Mouse (Mus musculus): Measurements from ENCODE around the gene Fbxo21. TPM values are rescaled to one million over a fixed set of nuclear protein-coding genes. Genes with fewer than 3 reads are reported as not detected.

Fbxo21 gene
- polyA plus RNA-seq, 1 experiment = 51.1 TPM

GRCm38 (mm10) chr5:118002059-118002458 lies 25.5 kb downstream of the Fbxo21 start:
- Histone ChIP-seq H3K4me3 (ENCODE audit: control insufficient read depth, low read depth, low read length) (peak overlapping the region; percentile 8; the same call in 1 of the 2 replicates), H3K4me1 (ENCODE audit: control insufficient read depth, insufficient read depth, low read length) (no peaks in the 10 kb centered on the region), H3K27ac (ENCODE audit: control insufficient read depth, insufficient read depth, low read depth, low read length) (no peak overlapping the region), H3K27me3 (ENCODE audit: control insufficient read depth, insufficient read depth, low read length) (no peaks in the 10 kb centered on the region), H3K36me3 (ENCODE audit: control insufficient read depth, insufficient read depth, low read length) (no peaks in the 10 kb centered on the region)
- peak; percentile 81; the same call in 1 of the 2 replicates for TF ChIP-seq CTCF (IDR thresholded peaks at IDR 0.05; ENCODE audit: control insufficient read depth, insufficient read depth, insufficient replicate concordance, low read depth, low read length)
- TF ChIP-seq POLR2A (IDR thresholded peaks at IDR 0.05; ENCODE audit: control insufficient read depth, low read depth, low read length) = no peak

GRCm38 (mm10) chr5:118004619-118005018 lies 28.1 kb downstream of the Fbxo21 start:
- no peak overlapping the region for H3K4me3 ChIP-seq (ENCODE audit: control insufficient read depth, low read depth, low read length)
- H3K27me3 ChIP-seq (ENCODE audit: control insufficient read depth, insufficient read depth, low read length) = no peaks in the 10 kb centered on the region
- H3K27ac ChIP-seq (ENCODE audit: control insufficient read depth, insufficient read depth, low read depth, low read length) = no peak overlapping the region
- H3K4me1 ChIP-seq (ENCODE audit: control insufficient read depth, insufficient read depth, low read length) = no peaks in the 10 kb centered on the region
- no peak for TF ChIP-seq POLR2A (IDR thresholded peaks at IDR 0.05; ENCODE audit: control insufficient read depth, low read depth, low read length)
- TF ChIP-seq CTCF (IDR thresholded peaks at IDR 0.05; ENCODE audit: control insufficient read depth, insufficient read depth, insufficient replicate concordance, low read depth, low read length) = peak; percentile 84
- H3K36me3 ChIP-seq (ENCODE audit: control insufficient read depth, insufficient read depth, low read length) = no peaks in the 10 kb centered on the region

- TF ChIP-seq CTCF (IDR thresholded peaks at IDR 0.05; ENCODE audit: control insufficient read depth, insufficient read depth, insufficient replicate concordance, low read depth, low read length) = no peak
- TF ChIP-seq POLR2A (IDR thresholded peaks at IDR 0.05; ENCODE audit: control insufficient read depth, low read depth, low read length) = no peak
- H3K36me3 ChIP-seq (ENCODE audit: control insufficient read depth, insufficient read depth, low read length) = no peaks in the 10 kb centered on the region
Observed at GRCm38 (mm10) chr5:118005728-118006127, 29.2 kb downstream of the Fbxo21 start.

GRCm38 (mm10) chr5:118008344-118008743 lies 31.8 kb downstream of the Fbxo21 start:
- TF ChIP-seq CTCF (IDR thresholded peaks at IDR 0.05; ENCODE audit: control insufficient read depth, insufficient read depth, insufficient replicate concordance, low read depth, low read length) (no peak), POLR2A (IDR thresholded peaks at IDR 0.05; ENCODE audit: control insufficient read depth, low read depth, low read length) (no peak)
- H3K36me3 ChIP-seq (ENCODE audit: control insufficient read depth, insufficient read depth, low read length) = no peaks in the 10 kb centered on the region

More at GRCm38 (mm10) chr5:118005728-118006127, 29.2 kb downstream of the Fbxo21 start:
- H3K4me1 ChIP-seq (ENCODE audit: control insufficient read depth, insufficient read depth, low read length) = no peaks in the 10 kb centered on the region
- H3K27me3 ChIP-seq (ENCODE audit: control insufficient read depth, insufficient read depth, low read length) = no peaks in the 10 kb centered on the region
- no peak overlapping the region for H3K4me3 ChIP-seq (ENCODE audit: control insufficient read depth, low read depth, low read length)
- no peak overlapping the region for H3K27ac ChIP-seq (ENCODE audit: control insufficient read depth, insufficient read depth, low read depth, low read length)

GRCm38 (mm10) chr5:118010872-118011271 lies 34.3 kb downstream of the Fbxo21 start:
- TF ChIP-seq CTCF (IDR thresholded peaks at IDR 0.05; ENCODE audit: control insufficient read depth, insufficient read depth, insufficient replicate concordance, low read depth, low read length) (no peak), POLR2A (IDR thresholded peaks at IDR 0.05; ENCODE audit: control insufficient read depth, low read depth, low read length) (no peak)
- Histone ChIP-seq H3K4me1 (ENCODE audit: control insufficient read depth, insufficient read depth, low read length) (peaks cover 4% of the 10 kb centered on the region), H3K4me3 (ENCODE audit: control insufficient read depth, low read depth, low read length) (no peak overlapping the region), H3K27ac (ENCODE audit: control insufficient read depth, insufficient read depth, low read depth, low read length) (no peak overlapping the region), H3K27me3 (ENCODE audit: control insufficient read depth, insufficient read depth, low read length) (no peaks in the 10 kb centered on the region), H3K36me3 (ENCODE audit: control insufficient read depth, insufficient read depth, low read length) (no peaks in the 10 kb centered on the region)

More at GRCm38 (mm10) chr5:118008344-118008743, 31.8 kb downstream of the Fbxo21 start:
- Histone ChIP-seq H3K27me3 (ENCODE audit: control insufficient read depth, insufficient read depth, low read length) (no peaks in the 10 kb centered on the region), H3K4me1 (ENCODE audit: control insufficient read depth, insufficient read depth, low read length) (peaks cover 4% of the 10 kb centered on the region), H3K4me3 (ENCODE audit: control insufficient read depth, low read depth, low read length) (no peak overlapping the region), H3K27ac (ENCODE audit: control insufficient read depth, insufficient read depth, low read depth, low read length) (no peak overlapping the region)

- TF ChIP-seq CTCF (IDR thresholded peaks at IDR 0.05; ENCODE audit: control insufficient read depth, insufficient read depth, insufficient replicate concordance, low read depth, low read length) (no peak), POLR2A (IDR thresholded peaks at IDR 0.05; ENCODE audit: control insufficient read depth, low read depth, low read length) (no peak)
- H3K4me3 ChIP-seq (ENCODE audit: control insufficient read depth, low read depth, low read length) = no peak overlapping the region
- no peaks in the 10 kb centered on the region for H3K36me3 ChIP-seq (ENCODE audit: control insufficient read depth, insufficient read depth, low read length)
- no peaks in the 10 kb centered on the region for H3K27me3 ChIP-seq (ENCODE audit: control insufficient read depth, insufficient read depth, low read length)
- peaks cover 4% of the 10 kb centered on the region for H3K4me1 ChIP-seq (ENCODE audit: control insufficient read depth, insufficient read depth, low read length)
- H3K27ac ChIP-seq (ENCODE audit: control insufficient read depth, insufficient read depth, low read depth, low read length) = no peak overlapping the region
Observed at GRCm38 (mm10) chr5:118011796-118012195, 35.3 kb downstream of the Fbxo21 start.

GRCm38 (mm10) chr5:118015028-118015427 lies 38.5 kb downstream of the Fbxo21 start:
- Histone ChIP-seq H3K4me3 (ENCODE audit: control insufficient read depth, low read depth, low read length) (no peak overlapping the region), H3K27me3 (ENCODE audit: control insufficient read depth, insufficient read depth, low read length) (no peaks in the 10 kb centered on the region), H3K4me1 (ENCODE audit: control insufficient read depth, insufficient read depth, low read length) (peaks cover 4% of the 10 kb centered on the region), H3K36me3 (ENCODE audit: control insufficient read depth, insufficient read depth, low read length) (no peaks in the 10 kb centered on the region), H3K27ac (ENCODE audit: control insufficient read depth, insufficient read depth, low read depth, low read length) (no peak overlapping the region)
- no peak for TF ChIP-seq CTCF (IDR thresholded peaks at IDR 0.05; ENCODE audit: control insufficient read depth, insufficient read depth, insufficient replicate concordance, low read depth, low read length)
- TF ChIP-seq POLR2A (IDR thresholded peaks at IDR 0.05; ENCODE audit: control insufficient read depth, low read depth, low read length) = no peak

GRCm38 (mm10) chr5:118015669-118016068 lies 39.1 kb downstream of the Fbxo21 start:
- H3K4me1 ChIP-seq (ENCODE audit: control insufficient read depth, insufficient read depth, low read length) = peaks cover 4% of the 10 kb centered on the region
- no peaks in the 10 kb centered on the region for H3K27me3 ChIP-seq (ENCODE audit: control insufficient read depth, insufficient read depth, low read length)
- H3K27ac ChIP-seq (ENCODE audit: control insufficient read depth, insufficient read depth, low read depth, low read length) = no peak overlapping the region
- no peaks in the 10 kb centered on the region for H3K36me3 ChIP-seq (ENCODE audit: control insufficient read depth, insufficient read depth, low read length)
- no peak overlapping the region for H3K4me3 ChIP-seq (ENCODE audit: control insufficient read depth, low read depth, low read length)
- no peak for TF ChIP-seq CTCF (IDR thresholded peaks at IDR 0.05; ENCODE audit: control insufficient read depth, insufficient read depth, insufficient replicate concordance, low read depth, low read length)
- TF ChIP-seq POLR2A (IDR thresholded peaks at IDR 0.05; ENCODE audit: control insufficient read depth, low read depth, low read length) = no peak
